Mouse (Mus musculus) spleen, adult 2 months (tissue): ENCODE data around the gene Pim3. TPM values are rescaled to one million over a fixed set of nuclear protein-coding genes. Genes with fewer than 3 reads are reported as not detected.

Source experiments
- DNase-seq, 2 experiments: peaks; one replicate each; pipeline versions ENCODE4 v3.0.0 to v3.0.0-alpha.2; 2012 to 2021; ENCODE audit warnings: low spot score in 2 of 2, low read depth in 1 of 2
- H3K27ac ChIP-seq: fragments of 200-500 bp; 2 replicates; pipeline ENCODE4 v1.5.1; 2012; ENCODE audit warnings: low read length, inconsistent platforms; ENCODE audit not compliant: insufficient read depth
- H3K27me3 ChIP-seq: fragments of 200-500 bp; 2 replicates; pipeline ENCODE4 v1.6.1; 2012; ENCODE audit warnings: mild to moderate bottlenecking, moderate library complexity, low read length, inconsistent platforms; ENCODE audit not compliant: control insufficient read depth, insufficient read depth
- H3K36me3 ChIP-seq: fragments of 200-500 bp; 2 replicates; pipeline ENCODE4 v1.6.1; 2012; ENCODE audit warnings: mild to moderate bottlenecking, low read length, inconsistent platforms; ENCODE audit not compliant: control insufficient read depth, insufficient read depth
- H3K4me1 ChIP-seq: fragments of 200-500 bp; 2 replicates; pipeline ENCODE4 v1.6.1; 2011; ENCODE audit warnings: inconsistent platforms; ENCODE audit not compliant: control insufficient read depth, insufficient read depth, insufficient read length
- H3K4me3 ChIP-seq: fragments of 200-500 bp; 2 replicates; pipeline ENCODE4 v1.5.1; 2011; ENCODE audit warnings: mild to moderate bottlenecking, inconsistent platforms; ENCODE audit not compliant: insufficient read depth, insufficient read length; ENCODE audit errors: extremely low read depth
- CTCF ChIP-seq: fragments of 200-500 bp; IDR thresholded peaks from 2 replicates; pipeline ENCODE4 v1.5.1; 2011; ENCODE audit warnings: mild to moderate bottlenecking, inconsistent platforms; ENCODE audit not compliant: insufficient read depth, insufficient read length, insufficient replicate concordance; ENCODE audit errors: extremely low read depth
- POLR2A ChIP-seq: fragments of 200-500 bp; IDR thresholded peaks from 2 replicates; pipeline ENCODE4 v1.6.1; 2011; ENCODE audit warnings: low read depth, low read length, inconsistent platforms
- WGBS: fragments of 180-500 bp; shearing (Covaris S2); methylation state at CpG from one replicate; pipeline ENCODE4 v1.1.7; 2018; 5-methylcytosine and 5-hydroxymethylcytosine counted together
- polyA plus RNA-seq: library from polyadenylated mRNA; depleted of rRNA; stranded (reverse); fragments of >200 nt; gene quantifications from 2 replicates; pipeline ENCODE4 v1.2.3, GENCODE M21; 2012

Pim3 gene
- polyA plus RNA-seq, 1 experiment: 16.2 TPM

DNA sequence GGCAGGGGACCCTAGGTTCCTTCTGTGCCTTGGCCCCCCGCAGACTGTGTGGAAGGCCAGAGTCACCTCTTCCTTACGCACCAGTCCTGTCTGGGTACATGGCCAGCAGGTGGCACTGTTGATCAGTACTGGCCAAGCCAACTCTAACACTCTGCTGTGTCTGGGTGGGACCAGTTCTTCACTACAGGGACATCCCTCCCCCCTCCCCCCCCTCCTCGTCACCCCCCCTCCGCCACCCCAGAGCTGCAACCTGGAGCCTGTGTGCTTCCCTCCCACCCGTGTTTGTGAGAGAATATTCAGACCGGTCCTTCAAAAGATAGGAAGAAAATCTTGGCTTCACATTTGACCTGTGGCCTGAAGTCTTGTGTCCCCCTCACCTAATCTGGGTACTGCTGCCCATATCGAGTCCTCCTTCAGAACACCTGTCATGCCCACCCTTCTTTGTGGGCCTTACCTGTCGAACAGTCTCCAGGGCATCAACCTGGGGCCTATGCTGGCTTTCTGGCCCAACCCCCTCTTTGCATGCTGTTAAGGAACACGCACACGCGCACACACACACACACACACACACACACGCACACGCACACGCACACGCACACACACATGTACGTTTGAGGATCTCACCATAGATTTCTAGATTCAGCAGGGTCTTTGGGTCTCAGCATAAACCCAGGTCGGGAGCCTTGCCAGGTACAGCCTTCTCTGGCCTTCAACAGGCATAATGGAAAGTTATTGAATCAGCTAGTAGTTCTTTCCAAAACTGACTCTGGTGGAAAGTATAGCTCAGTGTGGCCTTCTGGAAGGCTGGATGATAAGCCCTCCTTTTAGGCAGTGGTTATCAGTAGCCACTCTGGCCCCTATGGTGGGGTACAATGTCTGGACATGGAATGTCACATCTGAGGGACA lies 32.9 kb upstream of the Pim3 start:
- WGBS: 56% methylated on average over 17 of the region's 17 CpGs
- Histone ChIP-seq H3K36me3 (peaks cover 12% of the 10 kb centered on the region), H3K27ac (no peak overlapping the region), H3K4me1 (no peaks in the 10 kb centered on the region), H3K4me3 (no peak overlapping the region), H3K27me3 (no peaks in the 10 kb centered on the region)
- peak; percentile 64 to 87 for DNase-seq
- TF ChIP-seq POLR2A: no peak
- TF ChIP-seq CTCF: peak; percentile 95; the same call in 1 of the 2 replicates

DNA sequence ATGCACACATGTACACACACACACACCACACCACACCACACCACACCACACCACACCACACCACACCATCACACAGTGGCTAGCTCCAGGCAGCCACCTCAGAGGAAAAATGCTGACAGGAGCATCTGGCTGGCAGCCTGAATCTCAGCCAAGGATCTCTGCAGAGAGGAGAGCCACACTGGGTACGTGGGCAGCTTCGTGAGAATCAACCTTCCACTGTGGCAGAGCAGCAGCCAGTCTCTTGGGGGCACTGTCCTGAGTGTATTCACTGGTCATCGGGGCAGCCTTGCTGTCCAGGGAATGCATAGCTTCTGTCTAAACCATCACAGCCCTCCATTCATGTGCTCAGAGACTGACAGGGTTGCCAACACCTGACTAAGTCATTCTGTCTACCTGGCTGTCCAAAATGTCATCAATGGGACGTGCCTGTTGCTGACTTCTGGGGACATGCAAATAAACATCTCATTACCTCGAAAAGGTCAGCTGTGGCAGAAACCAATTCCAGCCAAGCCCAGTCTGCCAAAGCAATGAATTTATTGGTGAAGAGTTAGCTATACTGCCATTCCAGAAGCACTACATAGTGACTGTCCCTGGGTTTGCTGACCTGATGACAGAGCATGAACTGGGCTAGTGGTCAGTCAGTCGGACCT lies 32.1 kb upstream of the Pim3 start:
- WGBS: 80% methylated on average over 6 of the region's 6 CpGs
- no peak for DNase-seq

DNA sequence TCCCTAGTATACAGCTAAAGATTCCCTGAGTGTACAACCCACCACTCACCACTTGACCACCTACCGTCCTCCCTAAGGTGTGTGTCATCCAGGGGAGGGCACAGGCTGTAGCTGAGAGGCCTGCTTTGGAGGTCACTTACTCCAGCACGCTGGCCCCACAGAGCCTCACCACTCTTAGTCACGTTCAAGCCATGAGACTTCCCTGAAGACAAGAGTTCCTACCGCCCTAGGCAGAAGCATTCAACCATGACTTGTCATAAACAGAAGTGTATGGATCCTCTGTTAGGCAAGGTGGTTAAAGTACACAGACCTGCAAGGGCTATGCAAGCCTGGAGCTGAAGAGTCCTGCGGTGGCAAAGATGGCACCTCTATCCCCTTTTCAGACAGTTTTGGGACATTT lies 31.3 kb upstream of the Pim3 start:
- no peak for DNase-seq

More for the DNA sequence above, 32.1 kb upstream of the Pim3 start:
- H3K27me3 ChIP-seq: no peaks in the 10 kb centered on the region
- no peak for TF ChIP-seq CTCF
- no peak for TF ChIP-seq POLR2A
- no peak overlapping the region for H3K27ac ChIP-seq
- no peak overlapping the region for H3K4me3 ChIP-seq
- H3K4me1 ChIP-seq: no peaks in the 10 kb centered on the region
- peaks cover 5% of the 10 kb centered on the region; the same call in 1 of the 2 replicates for H3K36me3 ChIP-seq

DNA sequence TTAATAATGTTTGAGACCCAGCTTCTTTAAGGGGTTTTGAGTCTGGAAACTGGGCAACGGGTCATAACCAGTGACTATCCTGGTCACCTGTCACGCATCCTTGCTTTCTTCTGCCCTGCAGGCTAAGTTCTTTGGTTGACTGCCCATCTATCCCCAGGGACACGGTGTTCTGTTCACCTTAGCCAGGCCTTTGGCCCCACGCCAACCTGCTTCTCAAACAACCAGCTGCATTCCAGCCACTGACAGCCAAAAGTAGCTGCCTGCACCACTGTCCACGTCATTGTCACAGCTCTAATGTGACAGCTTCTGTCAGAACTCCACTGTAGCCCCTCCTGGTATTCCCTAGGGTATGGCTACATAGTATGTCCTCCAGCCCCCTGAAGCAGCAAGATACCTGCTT lies 30.5 kb upstream of the Pim3 start:
- Histone ChIP-seq H3K36me3 (no peaks in the 10 kb centered on the region), H3K4me1 (no peaks in the 10 kb centered on the region), H3K27me3 (no peaks in the 10 kb centered on the region), H3K4me3 (no peak overlapping the region), H3K27ac (no peak overlapping the region)
- WGBS: 65% methylated on average over 5 of the region's 5 CpGs
- TF ChIP-seq CTCF: no peak
- no peak for TF ChIP-seq POLR2A
- DNase-seq: no peak

More for the DNA sequence above, 31.3 kb upstream of the Pim3 start:
- WGBS: 71% methylated on average over 5 of the region's 5 CpGs
- Histone ChIP-seq H3K27ac (no peak overlapping the region), H3K4me1 (no peaks in the 10 kb centered on the region), H3K4me3 (no peak overlapping the region), H3K27me3 (no peaks in the 10 kb centered on the region), H3K36me3 (peaks cover 3% of the 10 kb centered on the region; the same call in 1 of the 2 replicates)
- TF ChIP-seq CTCF: no peak

DNA sequence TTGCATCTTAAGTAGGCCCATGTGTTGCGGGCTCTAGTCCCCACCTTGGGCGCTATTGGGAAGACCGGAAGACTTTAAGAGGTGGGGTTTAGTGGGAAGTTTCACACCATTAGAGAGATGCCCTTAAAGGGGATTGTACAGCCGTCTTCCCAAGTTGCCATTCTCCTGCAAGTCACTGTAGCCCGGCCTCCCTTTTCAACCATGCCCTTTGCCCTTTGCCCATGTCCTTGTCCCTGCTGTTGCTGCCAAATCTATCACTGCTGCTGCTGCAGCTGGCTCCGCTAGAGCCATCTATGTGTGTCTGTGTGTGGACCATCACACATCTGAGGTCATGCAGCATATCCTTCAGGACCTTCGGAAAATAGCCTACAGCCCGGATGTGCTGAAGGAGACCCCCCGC lies 29.4 kb upstream of the Pim3 start:
- 86% methylated on average over 9 of the region's 9 CpGs for WGBS
- no peaks in the 10 kb centered on the region for H3K4me1 ChIP-seq
- H3K27me3 ChIP-seq: no peaks in the 10 kb centered on the region
- TF ChIP-seq CTCF: no peak
- no peak for TF ChIP-seq POLR2A
- no peaks in the 10 kb centered on the region for H3K36me3 ChIP-seq
- no peak overlapping the region for H3K4me3 ChIP-seq
- no peak for DNase-seq
- no peak overlapping the region for H3K27ac ChIP-seq

DNA sequence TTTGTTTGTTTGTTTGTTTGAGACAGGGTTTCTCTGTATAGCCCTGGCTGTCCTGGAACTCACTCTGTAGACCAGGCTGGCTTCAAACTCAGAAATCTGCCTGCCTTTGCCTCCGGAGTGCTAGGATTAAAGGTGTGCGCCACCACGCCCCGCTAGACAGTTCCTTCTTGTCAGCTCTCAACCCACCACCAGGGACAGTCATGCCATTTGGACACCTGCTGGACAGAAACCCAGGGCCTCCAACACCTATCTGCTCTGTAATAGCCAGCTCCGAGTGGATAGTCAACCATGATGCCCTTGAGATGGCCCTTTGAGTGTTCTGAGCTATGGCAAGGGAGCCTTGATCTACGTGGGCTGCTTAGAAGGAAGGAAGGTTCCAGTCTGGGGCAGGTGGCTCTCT lies 26.0 kb upstream of the Pim3 start:
- H3K4me3 ChIP-seq: no peak overlapping the region
- no peak overlapping the region for H3K27ac ChIP-seq
- no peaks in the 10 kb centered on the region for H3K27me3 ChIP-seq
- DNase-seq: no peak
- no peaks in the 10 kb centered on the region for H3K36me3 ChIP-seq
- WGBS: 81% methylated on average over 6 of the region's 6 CpGs
- TF ChIP-seq CTCF: no peak
- no peak for TF ChIP-seq POLR2A
- no peaks in the 10 kb centered on the region for H3K4me1 ChIP-seq

DNA sequence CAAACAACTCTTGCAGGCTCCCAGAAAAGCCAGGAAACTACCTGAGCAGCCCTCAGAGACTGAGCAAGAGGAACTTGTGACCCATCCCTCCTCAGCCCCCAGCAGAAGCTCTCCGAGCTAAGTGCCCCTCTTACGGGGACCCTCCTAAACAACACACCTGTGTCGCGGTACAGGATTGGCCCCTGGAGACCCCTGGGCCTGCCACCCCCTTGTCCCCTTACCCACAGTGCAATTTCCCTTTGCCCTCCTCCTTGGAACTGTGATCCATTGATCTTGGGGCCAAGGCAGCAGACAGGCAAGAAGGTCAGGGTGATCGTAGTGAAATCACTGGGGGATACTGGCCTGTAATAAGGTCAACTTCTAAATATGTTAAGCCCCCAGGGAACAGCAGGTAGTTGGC lies 25.4 kb upstream of the Pim3 start:
- Histone ChIP-seq H3K27ac (no peak overlapping the region), H3K36me3 (no peaks in the 10 kb centered on the region), H3K27me3 (no peaks in the 10 kb centered on the region), H3K4me3 (no peak overlapping the region), H3K4me1 (no peaks in the 10 kb centered on the region)
- DNase-seq: no peak
- 59% methylated on average over 5 of the region's 5 CpGs for WGBS
- no peak for TF ChIP-seq CTCF
- no peak for TF ChIP-seq POLR2A
